Mouse (Mus musculus) brain, embryonic 14.5 days (tissue): ENCODE measurements around the gene Tmem63c.

Source experiments
- CTCF ChIP-seq: fragments of 200-500 bp; IDR thresholded peaks from 2 replicates; pipeline ENCODE4 v1.5.1; 2012; ENCODE audit warnings: inconsistent platforms, mild to moderate bottlenecking, moderate library complexity, borderline replicate concordance; ENCODE audit not compliant: insufficient read depth, insufficient read length; ENCODE audit errors: extremely low read depth
- POLR2A ChIP-seq: fragments of 200-500 bp; IDR thresholded peaks from 2 replicates; pipeline ENCODE4 v1.6.1; 2012; ENCODE audit warnings: mild to moderate bottlenecking, inconsistent platforms, borderline replicate concordance; ENCODE audit not compliant: poor library complexity, insufficient read depth, insufficient read length, severe bottlenecking; ENCODE audit errors: extremely low read depth

GRCm38 (mm10) chr12:87002209-87002608, 18.9 kb upstream of the Tmem63c start:
- TF ChIP-seq CTCF: no peak
- TF ChIP-seq POLR2A: no peak
